Mouse (Mus musculus) cerebellum, postnatal 36 days (tissue): ENCODE measurements around the gene Hmbs.
"Not testable (repeated sequence)": the region's sequence is repeated elsewhere in the genome, so short reads cannot be mapped to it uniquely, and the experiment has no call there.

Experiments used
- DNase-seq, 2 experiments: peaks; one replicate each; pipeline ENCODE4 v3.0.0; 2021 to 2022; ENCODE audit warnings: mixed read lengths in 2 of 2

Hmbs gene

GRCm38 (mm10) chr9:44343781-44344421, at the start of gene Hmbs:
Gene Hmbs (minus strand): TSS chr9:44344228.
- peak; percentile 86 to 89 for DNase-seq

- peak; percentile 76 to 78 for DNase-seq
Observed at GRCm38 (mm10) chr9:44391466-44391865, 47.4 kb upstream of the Hmbs start.

GRCm38 (mm10) chr9:44389273-44389672, 45.2 kb upstream of the Hmbs start:
- DNase-seq, result peak; percentile 76

GRCm38 (mm10) chr9:44387221-44387620, 43.2 kb upstream of the Hmbs start:
- DNase-seq, result no peak

- no peak for DNase-seq
Observed at GRCm38 (mm10) chr9:44384596-44384995, 40.6 kb upstream of the Hmbs start.

- DNase-seq, result peak in 1 of 2 experiments; percentile 25
Observed at GRCm38 (mm10) chr9:44379862-44380261, 35.8 kb upstream of the Hmbs start.

- DNase-seq, result peak; percentile 99
Observed at GRCm38 (mm10) chr9:44379054-44379834, 35.2 kb upstream of the Hmbs start, which contains the start of gene Hyou1. Gene Hyou1 (plus strand): TSS chr9:44379490.

GRCm38 (mm10) chr9:44378153-44378730, 34.2 kb upstream of the Hmbs start:
- DNase-seq, result no peak

- DNase-seq, result not testable (repeated sequence)
Observed at GRCm38 (mm10) chr9:44377335-44377734, 33.3 kb upstream of the Hmbs start.

GRCm38 (mm10) chr9:44376141-44376540, 32.1 kb upstream of the Hmbs start:
- DNase-seq, result no peak

- DNase-seq, result no peak
Observed at GRCm38 (mm10) chr9:44373386-44373785, 29.4 kb upstream of the Hmbs start.

GRCm38 (mm10) chr9:44364480-44364879, 20.5 kb upstream of the Hmbs start:
- peak in 1 of 2 experiments; percentile 18 for DNase-seq

- DNase-seq, result not testable (repeated sequence)
Observed at GRCm38 (mm10) chr9:44361931-44362330, 17.9 kb upstream of the Hmbs start.

GRCm38 (mm10) chr9:44361190-44361917, 17.3 kb upstream of the Hmbs start, which contains the start of gene Vps11:
Gene Vps11 (minus strand): TSS chr9:44361670.
- DNase-seq, result peak; percentile 94 to 95

- DNase-seq, result no peak
Observed at GRCm38 (mm10) chr9:44357207-44357606, 13.2 kb upstream of the Hmbs start.

GRCm38 (mm10) chr9:44353142-44353541, 9.1 kb upstream of the Hmbs start:
- DNase-seq, result no peak

GRCm38 (mm10) chr9:44352337-44352736, 8.3 kb upstream of the Hmbs start:
- no peak for DNase-seq

- DNase-seq, result no peak
Observed at GRCm38 (mm10) chr9:44351396-44351795, 7.4 kb upstream of the Hmbs start.

GRCm38 (mm10) chr9:44348546-44348945, 4.5 kb upstream of the Hmbs start:
- DNase-seq, result no peak

- no peak for DNase-seq
Observed at GRCm38 (mm10) chr9:44347621-44348020, 3.6 kb upstream of the Hmbs start.

GRCm38 (mm10) chr9:44347166-44347565, 3.1 kb upstream of the Hmbs start:
- DNase-seq, result no peak

- no peak for DNase-seq
Observed at GRCm38 (mm10) chr9:44345570-44346433, 1.8 kb upstream of the Hmbs start.
